Mouse (Mus musculus) lung, postnatal 0 days (tissue): ENCODE measurements around the gene Mgat5. TPM values are rescaled to one million over a fixed set of nuclear protein-coding genes. Genes with fewer than 3 reads are reported as not detected.

ENCODE experiments used
- ATAC-seq: fragments of 200-750 bp; cut with Nextera tagmentation; 2 replicates; pipeline ENCODE4 v1.8.0; 2017; ENCODE audit warnings: moderate library complexity
- DNase-seq: peaks from one replicate; pipeline ENCODE4 v3.0.0-alpha.2; 2016; ENCODE audit warnings: low spot score
- H3K27ac ChIP-seq: fragments of 300-500 bp; sonication (generic); 2 replicates; pipeline ENCODE4 v1.5.1; 2014; ENCODE audit warnings: antibody characterized with exemption, mild to moderate bottlenecking, low read length, mixed read lengths
- H3K27me3 ChIP-seq: fragments of 300-500 bp; sonication (generic); replicated peaks from 2 replicates; pipeline ENCODE4 v1.6.1; 2014; ENCODE audit warnings: low read length, mixed read lengths; ENCODE audit not compliant: insufficient read depth
- H3K36me3 ChIP-seq: fragments of 300-500 bp; sonication (generic); 2 replicates; pipeline ENCODE4 v1.6.1; 2014; ENCODE audit warnings: low read length, mixed read lengths; ENCODE audit not compliant: insufficient read depth
- H3K4me1 ChIP-seq: fragments of 300-500 bp; sonication (generic); 2 replicates; pipeline ENCODE4 v1.6.1; 2014; ENCODE audit warnings: antibody characterized with exemption, low read depth, low read length, mixed read lengths; ENCODE audit not compliant: insufficient read depth
- H3K4me2 ChIP-seq: fragments of 300-500 bp; sonication (generic); replicated peaks from 2 replicates; pipeline ENCODE4 v1.6.1; 2014; ENCODE audit warnings: low read depth, mild to moderate bottlenecking, low read length, moderate library complexity, mixed read lengths
- H3K4me3 ChIP-seq: fragments of 300-500 bp; sonication (generic); 2 replicates; pipeline ENCODE4 v1.5.1; 2014; ENCODE audit warnings: low read depth, low read length
- H3K9ac ChIP-seq: fragments of 300-500 bp; sonication (generic); replicated peaks from 2 replicates; pipeline ENCODE4 v1.6.1; 2014; ENCODE audit warnings: low read depth, mild to moderate bottlenecking
- H3K9me3 ChIP-seq: fragments of 300-500 bp; sonication (generic); 2 replicates; pipeline ENCODE4 v1.6.1; 2016; ENCODE audit warnings: low read length, mixed read lengths
- CTCF ChIP-seq: IDR thresholded peaks from 2 replicates; pipeline ENCODE4 v1.5.1; 2016; ENCODE audit warnings: antibody characterized with exemption, mild to moderate bottlenecking
- EP300 ChIP-seq: IDR thresholded peaks from 2 replicates; pipeline ENCODE4 v1.6.1; 2016; ENCODE audit warnings: antibody characterized with exemption, mild to moderate bottlenecking, control low read depth
- WGBS: fragments of 180-500 bp; shearing (Covaris S2); extraction: QIAGEN DNeasy Blood & Tissue Kit; methylation state at CpG from one replicate; pipeline ENCODE4 v1.1.7; 2014; 5-methylcytosine and 5-hydroxymethylcytosine counted together
- polyA plus RNA-seq: library from polyadenylated mRNA; unstranded; fragments of >200 nt; fragmentation: Nextera tagmentation; extraction: Ambion mirVana; gene quantifications from 2 replicates; pipeline ENCODE4 v1.2.1, GENCODE M21; 2015

Mgat5 gene
- polyA plus RNA-seq, 1 experiment from 2014 or later: 3.5 TPM

DNA sequence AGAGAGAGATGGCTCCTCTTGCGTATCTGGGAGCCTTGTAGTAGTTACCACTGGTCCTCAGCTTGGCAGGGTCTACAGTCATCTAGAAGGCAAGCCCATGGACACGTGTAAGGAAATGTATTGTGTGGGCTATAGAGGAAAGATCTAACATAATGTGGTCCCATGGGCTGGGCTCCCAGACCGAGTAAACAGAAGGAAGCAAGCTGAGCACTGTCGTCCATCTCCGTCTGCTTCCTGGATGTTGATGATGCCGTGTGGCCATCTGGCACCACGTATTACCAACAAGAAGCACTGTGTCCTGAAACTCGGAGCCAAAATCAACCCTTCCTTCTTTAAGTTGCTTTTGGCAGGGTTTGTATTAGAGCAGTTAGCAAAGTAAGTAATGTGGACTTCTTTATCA is 163.7 kb downstream of the Mgat5 start:
- DNase-seq (no peak), ATAC-seq (no peak)
- Histone ChIP-seq H3K9me3 (no peaks in the 10 kb centered on the region), H3K27me3 (no peaks in the 10 kb centered on the region), H3K4me3 (no peak overlapping the region), H3K9ac (no peak overlapping the region), H3K4me2 (no peak overlapping the region), H3K27ac (no peak overlapping the region), H3K4me1 (no peaks in the 10 kb centered on the region), H3K36me3 (no peaks in the 10 kb centered on the region)
- 72% methylated on average over 8 of the region's 8 CpGs for WGBS
- TF ChIP-seq CTCF: no peak
- TF ChIP-seq EP300: no peak

DNA sequence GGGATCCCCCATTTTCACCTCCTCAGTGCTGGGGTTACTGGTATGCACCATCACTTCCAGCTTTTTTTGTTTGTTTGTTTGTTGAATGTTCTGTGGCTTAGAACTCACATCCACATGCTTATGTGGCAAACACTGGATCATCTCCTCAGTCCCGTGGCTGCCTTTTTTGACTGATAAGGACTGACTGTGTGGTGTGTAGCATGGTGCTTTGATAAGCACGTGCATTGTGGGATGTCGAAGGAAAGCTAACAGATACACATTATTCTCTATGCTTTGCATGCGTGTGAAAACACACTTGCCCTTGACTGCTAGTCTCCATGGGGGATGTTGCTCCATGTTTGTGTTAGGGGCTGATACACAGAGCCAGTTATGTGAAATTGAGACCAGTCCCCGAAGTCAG is 164.7 kb downstream of the Mgat5 start:
- WGBS: 92% methylated on average over 5 of the region's 5 CpGs
- Histone ChIP-seq H3K36me3 (no peaks in the 10 kb centered on the region), H3K4me3 (no peak overlapping the region)

DNA sequence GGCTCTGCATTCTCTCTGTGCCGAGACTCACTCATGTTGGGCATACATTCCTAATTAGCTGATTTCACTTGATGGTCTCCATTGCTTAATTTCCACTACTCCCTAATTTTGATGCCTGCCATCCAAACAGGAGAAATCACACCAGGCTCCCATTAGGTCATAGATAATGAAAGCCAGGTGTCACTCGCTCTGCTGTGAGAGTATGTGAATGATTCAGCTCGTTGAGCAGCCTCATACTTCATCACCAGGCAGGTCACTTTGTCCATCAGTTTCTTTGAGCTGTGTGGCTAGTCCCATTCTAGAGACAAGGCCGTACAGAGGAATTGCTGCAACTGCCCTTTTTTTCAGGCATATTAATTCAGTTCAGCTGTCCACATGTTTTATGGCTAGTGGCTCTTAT is 167.3 kb downstream of the Mgat5 start:
- H3K27ac ChIP-seq: no peak overlapping the region
- WGBS: 80% methylated on average over 4 of the region's 4 CpGs
- H3K9ac ChIP-seq: no peak overlapping the region
- no peaks in the 10 kb centered on the region for H3K4me1 ChIP-seq
- DNase-seq: no peak
- no peaks in the 10 kb centered on the region for H3K36me3 ChIP-seq
- TF ChIP-seq EP300 (no peak), CTCF (no peak)
- H3K9me3 ChIP-seq: no peaks in the 10 kb centered on the region
- no peak overlapping the region for H3K4me3 ChIP-seq
- no peak overlapping the region for H3K4me2 ChIP-seq
- no peaks in the 10 kb centered on the region for H3K27me3 ChIP-seq
- no peak for ATAC-seq

More for the DNA sequence above, 164.7 kb downstream of the Mgat5 start:
- no peak overlapping the region for H3K9ac ChIP-seq
- no peaks in the 10 kb centered on the region for H3K9me3 ChIP-seq
- DNase-seq (no peak), ATAC-seq (no peak)
- H3K4me1 ChIP-seq: no peaks in the 10 kb centered on the region
- TF ChIP-seq EP300: no peak
- no peak for TF ChIP-seq CTCF
- no peaks in the 10 kb centered on the region for H3K27me3 ChIP-seq
- no peak overlapping the region for H3K4me2 ChIP-seq
- no peak overlapping the region for H3K27ac ChIP-seq

DNA sequence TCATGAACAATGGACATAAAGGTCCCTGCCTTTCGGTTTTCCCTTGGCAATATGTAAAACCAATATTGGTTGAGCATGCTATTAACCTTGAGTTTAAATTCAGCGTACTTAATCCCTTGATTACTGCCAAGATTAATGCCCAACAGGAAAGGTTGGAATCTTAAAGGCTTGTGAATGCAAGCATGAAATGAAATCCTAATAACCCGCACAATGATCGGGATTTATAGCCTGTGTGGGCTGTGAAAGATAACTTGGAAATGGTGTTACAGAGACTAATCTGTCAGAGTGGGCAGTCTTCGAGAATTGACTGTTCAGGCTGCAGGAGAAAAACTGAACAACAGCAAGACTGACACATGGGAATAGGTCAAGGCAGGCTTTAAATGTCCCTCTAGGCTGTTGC is 168.7 kb downstream of the Mgat5 start:
- no peak for ATAC-seq
- H3K4me3 ChIP-seq: no peak overlapping the region
- no peak overlapping the region for H3K4me2 ChIP-seq
- no peaks in the 10 kb centered on the region for H3K27me3 ChIP-seq
- DNase-seq: no peak
- H3K27ac ChIP-seq: no peak overlapping the region
- H3K9me3 ChIP-seq: no peaks in the 10 kb centered on the region
- TF ChIP-seq EP300: no peak
- TF ChIP-seq CTCF: no peak
- no peaks in the 10 kb centered on the region for H3K4me1 ChIP-seq
- 79% methylated on average over 5 of the region's 5 CpGs for WGBS
- H3K9ac ChIP-seq: no peak overlapping the region
- no peaks in the 10 kb centered on the region for H3K36me3 ChIP-seq

DNA sequence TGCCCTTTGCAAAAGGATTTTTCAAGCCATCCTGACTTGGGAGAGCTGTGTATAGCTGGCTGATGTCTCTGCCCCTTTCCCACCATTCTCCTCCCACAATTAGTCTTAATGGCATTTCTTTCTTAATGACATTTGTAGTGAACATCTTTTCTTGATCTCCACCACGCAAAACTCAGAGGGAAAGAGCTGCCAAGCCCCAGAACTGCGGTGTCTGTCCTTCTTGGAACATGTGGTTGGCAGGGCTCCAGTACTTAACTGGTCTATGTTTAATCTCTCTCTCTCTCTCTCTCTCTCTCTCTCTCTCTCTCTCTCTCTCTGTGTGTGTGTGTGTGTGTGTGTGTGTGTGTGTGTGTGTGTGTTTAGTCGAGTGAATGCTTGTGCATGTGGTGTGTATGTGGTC is 169.3 kb downstream of the Mgat5 start:
- H3K27me3 ChIP-seq: no peaks in the 10 kb centered on the region
- TF ChIP-seq EP300: no peak
- no peak for TF ChIP-seq CTCF
- no peak overlapping the region for H3K27ac ChIP-seq
- H3K9ac ChIP-seq: no peak overlapping the region
- DNase-seq: no peak
- no peak for ATAC-seq
- WGBS: 47% methylated on average over 3 of the region's 3 CpGs
- no peaks in the 10 kb centered on the region for H3K9me3 ChIP-seq
- no peaks in the 10 kb centered on the region for H3K36me3 ChIP-seq
- H3K4me2 ChIP-seq: no peak overlapping the region
- no peak overlapping the region for H3K4me3 ChIP-seq
- no peaks in the 10 kb centered on the region for H3K4me1 ChIP-seq

DNA sequence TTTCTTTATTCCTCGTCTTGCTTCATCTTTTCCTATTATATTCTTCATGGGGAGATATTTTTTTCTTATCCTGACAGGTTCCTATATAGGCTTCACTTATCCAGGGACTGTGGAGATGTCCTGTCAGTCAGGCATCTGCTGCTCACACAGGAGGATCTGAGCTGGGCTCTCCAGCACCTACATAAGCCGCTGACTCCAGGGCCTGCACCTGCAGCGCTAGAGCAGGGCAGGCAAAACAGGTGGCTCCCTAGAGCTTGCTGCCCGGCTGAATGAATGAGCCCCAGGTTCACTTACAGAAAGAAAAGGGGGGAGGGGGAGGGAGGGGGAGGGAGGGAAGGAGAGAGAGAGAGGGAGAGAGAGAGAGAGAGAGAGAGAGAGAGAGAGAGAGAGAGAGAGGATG is 175.3 kb downstream of the Mgat5 start:
- WGBS: 36% methylated on average over 4 of the region's 4 CpGs
- Histone ChIP-seq H3K4me3 (no peak overlapping the region), H3K27ac (no peak overlapping the region), H3K4me2 (no peak overlapping the region), H3K27me3 (no peaks in the 10 kb centered on the region), H3K36me3 (no peaks in the 10 kb centered on the region), H3K4me1 (no peaks in the 10 kb centered on the region), H3K9ac (no peak overlapping the region), H3K9me3 (no peaks in the 10 kb centered on the region)
- no peak for TF ChIP-seq EP300
- no peak for TF ChIP-seq CTCF
- no peak for DNase-seq
- ATAC-seq: no peak
